Mouse (Mus musculus): ENCODE measurements at regions not wholly inside any gene's neighbourhood (a gene's known extent, or its start where the extent isn't known, plus 50 kb on each side); places are given as distances from the start of the nearest gene placed in this dataset.

- no peak for DNase-seq
- intact Hi-C loops (cut with DNase I) = loop anchor here (10.0 kb wide), 1 partner anchor 142 kb away; no protein-coding TSS in a partner anchor
These were observed 53.9 kb upstream of the Cdkn3 start for GRCm38 (mm10) chr14:46706462-46706861.

GRCm38 (mm10) chr14:46704316-46704751 is 56.0 kb upstream of the Cdkn3 start:
- intact Hi-C loops (cut with DNase I) = loop anchor here (10.0 kb wide), 1 partner anchor 140 kb away; no protein-coding TSS in a partner anchor
- DNase-seq = peak; percentile 60 to 65

- intact Hi-C loops (cut with DNase I) = loop anchor here (10.0 kb wide), 1 partner anchor 138 kb away; no protein-coding TSS in a partner anchor
These were observed 57.5 kb upstream of the Cdkn3 start for GRCm38 (mm10) chr14:46702669-46703435.

DNA sequence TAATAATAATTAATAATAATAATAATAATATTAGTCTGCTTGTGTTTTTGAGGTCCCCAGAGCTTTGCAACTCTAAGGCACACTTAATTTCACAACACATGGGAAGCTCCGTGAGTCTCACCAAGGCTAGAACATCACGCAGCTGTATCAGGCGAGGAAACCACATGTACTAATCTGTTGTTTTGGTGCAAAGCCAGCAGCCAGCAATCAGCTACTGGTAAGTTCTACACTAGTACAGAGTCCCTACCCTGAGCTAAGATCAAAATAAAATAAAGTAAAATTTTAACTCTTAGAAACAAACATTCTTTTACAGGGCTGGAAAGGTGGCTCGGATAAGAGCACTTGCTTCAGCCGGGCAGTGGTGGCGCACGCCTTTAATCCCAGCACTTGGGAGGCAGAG is 67.8 kb upstream of the Cdkn3 start:
- no peak for DNase-seq
- intact Hi-C loops (cut with DNase I) = no loop called here

More at GRCm38 (mm10) chr14:46702669-46703435, 57.5 kb upstream of the Cdkn3 start:
- peak; percentile 60 to 77 for DNase-seq

- no peak for DNase-seq
- intact Hi-C loops (cut with DNase I) = no loop called here
These were observed 68.3 kb upstream of the Cdkn3 start for GRCm38 (mm10) chr14:46692067-46692466.

DNA sequence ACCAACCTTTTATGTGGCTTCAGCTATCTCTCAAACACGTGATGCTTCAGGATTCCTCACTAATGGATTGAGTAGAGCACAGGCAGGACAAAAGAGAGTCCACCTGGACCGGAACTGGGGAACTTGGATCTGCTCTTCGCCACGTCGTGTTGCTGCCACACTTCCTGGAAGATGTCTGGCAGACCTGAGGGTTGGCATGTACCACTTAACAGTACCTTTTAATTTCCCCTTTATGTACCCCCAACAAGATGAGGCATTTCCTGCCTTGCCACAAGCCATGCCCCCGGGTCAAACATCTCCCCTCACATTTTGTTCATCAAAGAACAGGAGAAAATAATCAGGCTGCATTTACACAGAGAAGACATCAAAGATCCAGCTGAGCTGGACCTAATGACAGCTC is 77.6 kb upstream of the Cdkn3 start:
- intact Hi-C loops (cut with DNase I) = no loop called here
- no peak for DNase-seq

GRCm38 (mm10) chr14:46678935-46679334 is 81.4 kb upstream of the Cdkn3 start:
- intact Hi-C loops (cut with DNase I) = no loop called here
- no peak for DNase-seq

- intact Hi-C loops (cut with DNase I) = no loop called here
These were observed 88.7 kb upstream of the Cdkn3 start for GRCm38 (mm10) chr14:46671482-46672225.

GRCm38 (mm10) chr14:46671062-46671461 is 89.3 kb upstream of the Cdkn3 start:
- intact Hi-C loops (cut with DNase I) = no loop called here

More at GRCm38 (mm10) chr14:46671482-46672225, 88.7 kb upstream of the Cdkn3 start:
- no peak for DNase-seq

DNA sequence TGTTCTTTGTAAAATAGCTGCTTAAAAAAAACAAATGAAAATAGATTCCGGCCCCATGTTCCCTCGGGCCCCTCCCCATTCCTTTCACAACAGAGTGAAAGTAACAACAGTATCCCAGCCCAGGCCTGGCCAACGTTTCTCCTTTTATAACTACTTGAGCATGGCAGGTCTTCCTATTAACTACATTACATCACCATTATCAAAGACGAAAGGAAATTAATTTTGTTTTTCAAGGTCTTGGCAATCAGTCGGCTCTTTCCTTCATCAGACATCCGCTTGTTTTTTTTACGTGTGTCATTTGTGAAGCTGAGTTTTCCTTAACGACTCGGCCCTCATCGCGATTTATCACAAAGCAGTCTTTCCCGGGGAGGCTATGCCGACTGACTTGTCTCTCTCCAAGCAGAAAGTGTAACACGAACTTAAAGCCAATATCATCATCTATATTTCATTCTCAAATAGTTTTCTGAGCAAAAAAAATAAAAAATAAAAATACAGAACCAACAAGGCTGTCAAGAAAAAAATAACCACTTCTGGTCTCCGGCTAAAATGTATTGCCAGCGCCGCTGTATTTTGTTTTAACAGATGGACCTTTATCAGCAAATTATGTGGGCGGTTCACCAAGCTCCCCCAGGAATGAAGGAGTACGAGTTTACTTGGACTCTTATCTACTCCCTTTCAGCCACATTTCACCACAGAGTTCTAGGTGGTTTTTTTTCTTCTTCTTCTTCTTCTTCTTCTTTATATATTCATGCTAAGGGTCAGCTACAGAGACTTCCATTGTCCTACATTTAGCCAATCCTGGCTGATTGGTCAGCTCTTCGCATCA is 89.9 kb upstream of the Cdkn3 start:
- DNase-seq = peak; percentile 9 to 10
- intact Hi-C loops (cut with DNase I) = no loop called here

More at GRCm38 (mm10) chr14:46671062-46671461, 89.3 kb upstream of the Cdkn3 start:
- no peak for DNase-seq

GRCm38 (mm10) chr14:46668275-46668674 is 92.1 kb upstream of the Cdkn3 start:
- DNase-seq = no peak
- intact Hi-C loops (cut with DNase I) = no loop called here

GRCm38 (mm10) chr14:46664305-46664704 is 96.0 kb upstream of the Cdkn3 start:
- no peak for DNase-seq
- intact Hi-C loops (cut with DNase I) = no loop called here

GRCm38 (mm10) chr14:46663529-46663928 is 96.8 kb upstream of the Cdkn3 start:
- DNase-seq = no peak
- intact Hi-C loops (cut with DNase I) = no loop called here

- DNase-seq = no peak
- intact Hi-C loops (cut with DNase I) = no loop called here
These were observed 98.4 kb upstream of the Cdkn3 start for GRCm38 (mm10) chr14:46661792-46662545.

DNA sequence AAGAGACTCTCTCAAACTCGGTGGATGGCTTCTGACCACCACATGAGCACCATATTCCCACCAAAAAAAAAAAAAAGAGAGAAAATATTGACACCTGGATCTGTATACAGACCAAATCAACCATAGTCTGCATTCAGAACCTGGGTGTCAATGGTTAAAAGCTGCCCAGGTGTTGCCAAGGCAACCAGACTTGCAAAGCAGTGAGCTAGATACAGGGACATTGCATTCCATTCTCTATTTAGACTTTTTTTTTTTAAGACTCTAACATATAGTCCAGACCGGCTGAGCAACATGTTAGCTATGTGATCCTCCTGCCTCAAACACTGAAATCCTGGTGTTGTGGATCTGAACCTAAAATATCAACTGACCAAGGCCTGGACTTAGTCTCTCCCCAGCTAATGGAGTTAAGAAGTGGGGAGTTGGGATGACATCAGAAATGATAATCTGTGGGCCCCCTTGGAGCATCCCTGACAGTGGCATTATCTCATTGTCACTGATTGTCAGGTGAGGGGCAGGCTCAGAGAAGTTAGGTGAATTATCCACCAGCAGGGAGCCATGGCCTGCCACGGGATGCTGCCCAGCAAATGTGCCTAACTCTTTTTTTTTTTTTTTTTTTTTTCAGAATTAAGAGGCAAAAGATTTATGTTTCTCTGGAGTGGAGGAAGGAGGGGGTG is 99.1 kb upstream of the Cdkn3 start:
- no peak for DNase-seq
- intact Hi-C loops (cut with DNase I) = no loop called here

DNA sequence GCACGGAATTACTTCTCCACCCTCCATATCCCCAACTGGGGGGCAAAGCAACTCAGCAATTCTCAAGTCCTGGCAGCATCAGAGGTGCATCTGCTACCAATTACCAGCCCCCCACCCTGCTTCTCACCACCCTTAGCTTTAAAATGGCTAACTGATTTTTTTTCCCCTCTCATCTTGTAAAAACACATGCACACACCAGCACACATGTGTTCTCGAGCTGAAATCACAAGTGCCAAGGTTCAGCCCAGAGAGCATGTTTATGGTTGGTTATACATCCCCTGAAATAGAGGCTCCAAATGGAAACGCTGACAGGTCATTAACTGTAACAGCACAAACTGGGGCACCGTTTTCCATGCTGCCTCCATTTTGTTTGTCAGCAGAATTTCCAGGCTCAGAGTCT is 101.0 kb upstream of the Cdkn3 start:
- DNase-seq = no peak
- intact Hi-C loops (cut with DNase I) = no loop called here

DNA sequence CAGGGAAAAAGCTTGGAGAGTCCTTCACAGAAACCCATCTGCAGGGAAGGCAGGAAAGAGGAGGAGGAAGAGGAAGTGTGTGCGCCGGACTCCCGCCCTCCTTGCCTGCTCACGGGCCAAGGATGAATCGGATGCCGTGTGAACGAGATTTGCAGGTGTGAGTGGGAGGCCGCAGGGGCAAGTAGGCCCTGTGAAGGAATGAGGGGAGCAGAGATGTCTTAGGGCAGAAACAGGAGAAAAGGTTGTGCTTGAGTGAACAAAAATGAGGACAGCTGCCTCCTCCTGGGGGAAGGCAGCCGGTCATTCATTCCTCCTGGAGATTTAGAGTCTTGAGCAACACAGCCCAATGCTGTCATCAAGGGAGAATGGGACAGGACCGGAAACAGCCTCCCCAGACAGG is 104.1 kb upstream of the Cdkn3 start:
- no peak for DNase-seq
- intact Hi-C loops (cut with DNase I) = no loop called here

- DNase-seq = no peak
- intact Hi-C loops (cut with DNase I) = no loop called here
These were observed 112.9 kb upstream of the Cdkn3 start for GRCm38 (mm10) chr14:46647319-46647974.
